Mouse (Mus musculus): Measurements from ENCODE around the gene Rxylt1. TPM values are rescaled to one million over a fixed set of nuclear protein-coding genes. Genes with fewer than 3 reads are reported as not detected.
A peak's percentile ranks its signal among the peaks of the same experiment; 100 is the strongest.

Gene Rxylt1
- polyA plus RNA-seq (2014; fragmentation: Nextera tagmentation; extraction: Ambion mirVana), result 36.2 and 40.9 TPM in 2 replicates

DNA sequence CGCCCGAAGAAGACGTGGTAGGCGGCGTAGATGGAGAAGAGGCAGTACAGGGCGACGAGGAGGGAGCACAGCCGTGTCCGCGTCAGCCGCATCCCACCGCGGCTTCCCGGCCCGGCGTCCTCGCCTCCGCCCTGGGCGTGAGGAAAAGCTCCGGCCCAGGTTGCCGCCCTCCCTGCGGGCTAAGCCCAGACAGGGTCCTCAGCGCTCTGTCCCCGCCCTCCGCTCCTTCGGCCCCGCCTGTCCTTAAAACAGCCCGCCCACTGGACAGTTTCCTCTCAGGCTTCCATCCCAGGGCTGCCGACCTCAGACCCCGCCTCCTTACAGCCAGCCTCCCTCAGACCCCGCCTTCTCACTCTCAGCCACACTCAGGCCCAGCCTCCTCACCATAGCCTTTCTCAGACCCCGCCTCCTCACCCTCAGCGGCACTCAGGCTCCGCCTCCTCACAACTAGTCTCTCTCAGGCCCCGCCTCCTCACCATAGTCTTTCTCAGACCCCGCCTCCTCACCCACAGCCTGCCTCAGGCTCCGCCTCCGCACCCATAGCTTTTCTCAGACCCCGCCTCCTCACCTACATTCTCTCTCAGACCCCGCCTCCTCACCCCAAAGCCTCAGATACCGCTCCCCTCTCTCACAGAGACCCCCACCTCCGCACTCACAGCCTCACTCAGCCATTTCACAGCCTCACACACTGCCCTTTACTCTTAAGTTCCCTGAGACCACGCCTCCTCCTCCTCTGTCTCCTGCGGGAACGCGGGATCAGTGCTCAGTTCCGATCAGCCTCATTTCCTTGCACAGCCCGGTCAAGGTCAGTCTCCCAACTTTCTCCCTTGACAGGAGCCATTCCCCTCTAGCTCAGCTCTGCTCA is at the start of gene Rxylt1:
TSS of gene Rxylt1 (minus strand) at position 392 of the 865 bp plus-strand sequence.
- no peaks in the 10 kb centered on the region for H3K4me1 ChIP-seq (replicated peaks; ENCODE audit: control insufficient read depth, insufficient read depth, low read length)
- no peaks in the 10 kb centered on the region for H3K9me3 ChIP-seq (ENCODE audit: control insufficient read depth, low read length)
- peak within 1 kb of the TSS; percentile 53 for H3K27ac ChIP-seq (ENCODE audit: low read depth, low read length)
- H3K36me3 ChIP-seq (ENCODE audit: control insufficient read depth, insufficient read depth, low read length), result no peaks in the 10 kb centered on the region
- peak within 1 kb of the TSS; percentile 83 for H3K9ac ChIP-seq (ENCODE audit: low read length)
- WGBS, result 2% methylated on average over 44 of the region's 48 CpGs
- H3K27me3 ChIP-seq (ENCODE audit: control insufficient read depth, insufficient read depth, low read length), result no peaks in the 10 kb centered on the region
- H3K4me2 ChIP-seq (ENCODE audit: low read depth, low read length, severe bottlenecking), result peak within 1 kb of the TSS; percentile 80
- peak within 1 kb of the TSS; percentile 69 for H3K4me3 ChIP-seq (ENCODE audit: low read depth, low read length)
- ATAC-seq (replicated peaks; ENCODE audit: low FRiP score) (peak; percentile 98), DNase-seq (ENCODE audit: low spot score) (peak; percentile 97)

DNA sequence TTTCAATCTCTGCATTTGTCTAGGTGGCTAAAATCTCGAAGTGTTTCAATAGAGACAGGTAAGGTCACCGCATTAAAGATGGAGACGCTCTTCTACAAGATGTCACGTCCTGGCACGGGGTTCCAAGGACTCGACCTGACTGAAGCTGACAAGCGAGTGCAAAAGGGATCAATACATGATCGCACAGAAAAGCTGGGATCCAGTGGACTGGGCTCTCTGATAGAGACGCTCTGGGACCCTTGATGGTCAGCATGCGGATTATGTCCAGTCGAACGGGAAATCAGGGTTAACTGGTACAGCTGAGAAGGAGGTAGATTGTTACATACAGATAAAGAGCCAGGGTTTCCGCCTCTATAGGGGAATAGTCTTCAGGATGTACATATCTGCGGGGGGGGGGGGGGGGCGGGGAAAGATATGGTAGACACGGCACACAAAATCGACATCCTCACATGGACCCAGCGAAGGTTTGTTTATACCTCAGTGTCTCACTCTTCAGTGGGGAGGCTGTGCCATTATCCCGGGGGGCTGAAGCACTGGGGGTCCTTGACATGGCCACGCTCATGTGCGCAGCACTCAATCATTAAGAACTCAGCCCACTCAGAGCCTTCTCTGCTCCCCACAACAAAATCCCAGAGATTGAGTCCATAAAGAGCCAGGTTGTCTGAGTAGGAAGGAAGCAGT is 24.3 kb upstream of the Rxylt1 start:
- 0 out of 2 replicates have a peak, but pooled peaks cover 6% of the 10 kb centered on the region for H3K4me1 ChIP-seq (replicated peaks; ENCODE audit: control insufficient read depth, insufficient read depth, low read length)
- H3K4me3 ChIP-seq (ENCODE audit: low read depth, low read length), result peak overlapping the region; percentile 17
- DNase-seq (ENCODE audit: low spot score), result no peak
- WGBS, result 69% methylated on average over 21 of the region's 21 CpGs
- H3K27ac ChIP-seq (ENCODE audit: low read depth, low read length), result no peak overlapping the region
- H3K9me3 ChIP-seq (ENCODE audit: control insufficient read depth, low read length), result no peaks in the 10 kb centered on the region
- H3K27me3 ChIP-seq (ENCODE audit: control insufficient read depth, insufficient read depth, low read length), result no peaks in the 10 kb centered on the region
- no peaks in the 10 kb centered on the region for H3K36me3 ChIP-seq (ENCODE audit: control insufficient read depth, insufficient read depth, low read length)
- ATAC-seq (replicated peaks; ENCODE audit: low FRiP score), result peak; percentile 55; the same call in 1 of the 2 replicates
- peak overlapping the region; percentile 39; the same call in 1 of the 2 replicates for H3K4me2 ChIP-seq (ENCODE audit: low read depth, low read length, severe bottlenecking)
- H3K9ac ChIP-seq (ENCODE audit: low read length), result no peak overlapping the region; the same call in 1 of the 2 replicates

DNA sequence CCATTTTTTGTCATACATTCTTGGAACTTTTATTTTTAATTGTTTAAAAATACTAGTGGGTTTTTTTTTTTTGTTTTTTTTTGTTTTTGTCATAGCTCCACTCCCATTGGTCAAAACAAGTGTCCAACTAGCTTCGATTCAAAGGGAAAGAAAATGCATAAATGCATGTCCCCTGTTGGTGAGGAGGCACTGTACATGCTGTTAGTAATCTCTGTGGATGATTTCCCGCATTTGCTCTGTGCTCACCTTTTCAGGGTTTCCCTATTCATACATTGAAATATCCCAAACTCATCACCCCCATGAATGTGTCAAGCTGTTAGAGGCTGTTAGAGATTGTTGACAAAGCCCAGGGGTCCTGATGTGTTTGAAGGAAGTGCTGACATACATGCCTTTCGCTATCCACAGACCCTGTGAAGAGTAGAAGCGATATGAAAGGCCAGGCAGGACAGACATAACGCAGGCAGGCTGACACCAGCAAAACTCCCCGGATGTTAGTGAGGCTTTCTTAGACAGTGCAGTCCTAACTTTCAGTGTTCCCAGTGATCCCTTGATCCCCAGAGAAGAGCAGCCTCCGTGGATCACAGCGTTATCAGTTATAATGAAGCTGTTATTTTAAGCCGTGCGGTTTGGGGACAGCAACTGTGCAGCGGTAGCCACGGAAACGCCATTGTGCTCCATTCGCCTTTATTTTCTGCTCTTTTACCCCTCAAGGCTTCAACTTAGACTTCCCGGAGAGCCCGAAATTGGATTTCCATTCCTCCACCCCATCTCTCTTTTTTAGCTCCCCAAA is 23.5 kb upstream of the Rxylt1 start:
- peak overlapping the region; percentile 39; the same call in 1 of the 2 replicates for H3K4me2 ChIP-seq (ENCODE audit: low read depth, low read length, severe bottlenecking)
- H3K27me3 ChIP-seq (ENCODE audit: control insufficient read depth, insufficient read depth, low read length), result no peaks in the 10 kb centered on the region
- no peaks in the 10 kb centered on the region for H3K36me3 ChIP-seq (ENCODE audit: control insufficient read depth, insufficient read depth, low read length)
- peak overlapping the region; percentile 17 for H3K4me3 ChIP-seq (ENCODE audit: low read depth, low read length)
- H3K9me3 ChIP-seq (ENCODE audit: control insufficient read depth, low read length), result no peaks in the 10 kb centered on the region
- 0 out of 2 replicates have a peak, but pooled peaks cover 6% of the 10 kb centered on the region for H3K4me1 ChIP-seq (replicated peaks; ENCODE audit: control insufficient read depth, insufficient read depth, low read length)
- H3K9ac ChIP-seq (ENCODE audit: low read length), result peak overlapping the region; percentile 32; the same call in 1 of the 2 replicates
- peak; percentile 47 for ATAC-seq (replicated peaks; ENCODE audit: low FRiP score)
- no peak overlapping the region for H3K27ac ChIP-seq (ENCODE audit: low read depth, low read length)
- 35% methylated on average over 16 of the region's 16 CpGs for WGBS
- no peak for DNase-seq (ENCODE audit: low spot score)

DNA sequence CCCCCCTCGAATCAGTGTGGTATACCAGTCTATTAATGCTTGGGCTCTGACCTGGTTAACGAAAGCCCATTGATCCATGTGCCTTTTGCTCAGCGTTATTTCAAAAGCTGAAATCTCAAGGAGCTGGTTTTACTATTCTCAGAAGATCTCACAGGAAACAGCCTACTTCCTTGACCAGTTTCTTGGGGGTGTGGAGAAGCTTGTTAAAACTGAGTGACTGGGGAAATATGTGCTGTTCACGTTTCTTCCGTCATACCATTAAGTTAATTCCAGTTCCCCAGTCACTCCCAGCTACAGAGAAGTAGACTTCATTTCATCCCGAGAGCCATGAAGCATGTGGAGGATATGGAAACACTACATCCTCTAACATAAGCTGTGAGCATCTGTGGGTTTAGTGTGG is 22.3 kb upstream of the Rxylt1 start:
- no peaks in the 10 kb centered on the region for H3K9me3 ChIP-seq (ENCODE audit: control insufficient read depth, low read length)
- no peak overlapping the region for H3K4me3 ChIP-seq (ENCODE audit: low read depth, low read length)
- H3K4me1 ChIP-seq (replicated peaks; ENCODE audit: control insufficient read depth, insufficient read depth, low read length), result 0 out of 2 replicates have a peak, but pooled peaks cover 6% of the 10 kb centered on the region
- no peaks in the 10 kb centered on the region for H3K36me3 ChIP-seq (ENCODE audit: control insufficient read depth, insufficient read depth, low read length)
- DNase-seq (ENCODE audit: low spot score) (no peak), ATAC-seq (replicated peaks; ENCODE audit: low FRiP score) (no peak)
- WGBS, result 72% methylated on average over 6 of the region's 6 CpGs
- H3K27ac ChIP-seq (ENCODE audit: low read depth, low read length), result no peak overlapping the region
- H3K9ac ChIP-seq (ENCODE audit: low read length), result no peak overlapping the region
- H3K4me2 ChIP-seq (ENCODE audit: low read depth, low read length, severe bottlenecking), result no peak overlapping the region
- H3K27me3 ChIP-seq (ENCODE audit: control insufficient read depth, insufficient read depth, low read length), result no peaks in the 10 kb centered on the region

DNA sequence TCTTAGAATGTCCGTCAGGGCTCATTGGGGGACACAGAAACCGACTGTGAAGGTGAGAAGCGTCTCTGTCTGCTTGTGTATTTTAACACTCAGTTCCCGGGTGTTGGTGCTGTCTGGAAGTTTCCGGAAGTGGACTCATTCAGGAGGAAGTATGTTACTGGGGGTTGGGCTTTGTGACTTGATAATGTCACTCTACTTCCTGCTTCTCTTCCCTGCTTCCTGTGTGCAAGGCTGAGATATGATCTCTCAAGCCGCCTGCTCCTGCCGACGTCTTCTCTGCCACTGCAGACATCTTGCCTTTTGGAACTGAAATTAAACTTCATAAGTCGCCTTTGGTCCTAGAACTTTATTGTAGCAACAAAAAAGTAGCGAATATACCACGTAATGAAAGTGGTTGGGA is 19.5 kb upstream of the Rxylt1 start:
- no peak for DNase-seq (ENCODE audit: low spot score)
- H3K9ac ChIP-seq (ENCODE audit: low read length), result no peak overlapping the region
- H3K9me3 ChIP-seq (ENCODE audit: control insufficient read depth, low read length), result no peaks in the 10 kb centered on the region
- H3K4me3 ChIP-seq (ENCODE audit: low read depth, low read length), result no peak overlapping the region
- 0 out of 2 replicates have a peak, but pooled peaks cover 6% of the 10 kb centered on the region for H3K4me1 ChIP-seq (replicated peaks; ENCODE audit: control insufficient read depth, insufficient read depth, low read length)
- no peak overlapping the region for H3K4me2 ChIP-seq (ENCODE audit: low read depth, low read length, severe bottlenecking)
- ATAC-seq (replicated peaks; ENCODE audit: low FRiP score), result no peak
- no peaks in the 10 kb centered on the region for H3K27me3 ChIP-seq (ENCODE audit: control insufficient read depth, insufficient read depth, low read length)
- WGBS, result 88% methylated on average over 11 of the region's 11 CpGs
- H3K36me3 ChIP-seq (ENCODE audit: control insufficient read depth, insufficient read depth, low read length), result no peaks in the 10 kb centered on the region
- no peak overlapping the region for H3K27ac ChIP-seq (ENCODE audit: low read depth, low read length)

DNA sequence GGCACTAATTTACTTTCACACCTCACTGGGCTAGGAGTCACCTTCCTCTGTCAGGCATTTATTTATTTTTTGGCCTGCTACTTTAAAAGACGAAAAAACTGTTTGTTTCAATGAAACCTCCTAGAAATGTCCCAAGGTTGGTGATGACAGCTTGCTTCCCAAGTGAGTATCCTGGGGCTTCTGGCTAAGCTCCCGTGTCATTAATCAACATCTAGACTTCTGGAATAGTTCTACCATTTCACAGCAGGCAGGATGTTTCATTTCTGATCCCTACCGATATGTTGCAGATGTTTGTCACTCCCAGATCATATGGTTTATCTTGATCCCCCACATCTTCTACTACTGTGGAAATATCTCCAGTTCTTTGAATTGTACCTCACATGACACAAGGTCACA is 9.5 kb upstream of the Rxylt1 start:
- no peaks in the 10 kb centered on the region for H3K4me1 ChIP-seq (replicated peaks; ENCODE audit: control insufficient read depth, insufficient read depth, low read length)
- H3K9me3 ChIP-seq (ENCODE audit: control insufficient read depth, low read length), result no peaks in the 10 kb centered on the region
- ATAC-seq (replicated peaks; ENCODE audit: low FRiP score) (no peak), DNase-seq (ENCODE audit: low spot score) (no peak)
- H3K36me3 ChIP-seq (ENCODE audit: control insufficient read depth, insufficient read depth, low read length), result no peaks in the 10 kb centered on the region
- no peaks in the 10 kb centered on the region for H3K27me3 ChIP-seq (ENCODE audit: control insufficient read depth, insufficient read depth, low read length)
- H3K9ac ChIP-seq (ENCODE audit: low read length), result no peak overlapping the region
- no peak overlapping the region for H3K27ac ChIP-seq (ENCODE audit: low read depth, low read length)
- H3K4me2 ChIP-seq (ENCODE audit: low read depth, low read length, severe bottlenecking), result no peak overlapping the region
- H3K4me3 ChIP-seq (ENCODE audit: low read depth, low read length), result no peak overlapping the region
- 83% methylated on average over 3 of the region's 3 CpGs for WGBS

DNA sequence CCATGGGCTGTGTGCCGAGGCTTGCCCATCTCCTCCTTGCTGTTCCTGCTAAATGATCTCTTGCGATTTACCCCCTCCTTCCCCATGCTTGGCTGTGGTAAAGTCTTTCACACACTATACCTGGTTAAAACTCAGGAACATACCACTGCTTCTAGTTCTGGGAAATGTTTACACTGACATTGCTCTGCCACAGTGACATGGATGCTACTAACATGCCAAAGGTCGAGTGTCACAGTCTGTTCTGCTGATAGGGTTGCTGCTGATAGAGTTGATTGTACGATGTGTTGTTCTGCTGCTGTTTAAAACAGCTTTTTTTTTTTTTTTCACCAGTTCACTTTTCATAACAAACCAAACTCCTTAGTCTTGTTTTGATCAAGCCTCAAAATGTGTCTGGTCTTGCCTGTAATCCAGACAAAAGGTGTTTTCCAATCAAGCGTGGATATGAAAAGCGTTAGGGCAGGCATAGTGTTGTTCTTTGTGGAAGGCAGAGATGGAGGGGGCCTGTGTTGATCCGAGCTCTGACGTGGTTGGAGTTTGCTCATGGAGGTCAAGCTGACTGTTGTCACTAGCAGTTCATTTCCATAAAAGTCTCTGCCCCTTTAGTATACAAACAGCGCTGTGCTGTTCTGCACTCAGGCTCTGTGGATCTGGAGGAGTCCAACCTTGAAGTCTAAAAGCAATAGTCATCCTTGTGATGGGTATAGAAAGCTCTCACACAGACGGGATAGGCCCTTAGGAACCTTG is 8.9 kb upstream of the Rxylt1 start:
- no peaks in the 10 kb centered on the region for H3K4me1 ChIP-seq (replicated peaks; ENCODE audit: control insufficient read depth, insufficient read depth, low read length)
- no peaks in the 10 kb centered on the region for H3K36me3 ChIP-seq (ENCODE audit: control insufficient read depth, insufficient read depth, low read length)
- H3K27me3 ChIP-seq (ENCODE audit: control insufficient read depth, insufficient read depth, low read length), result no peaks in the 10 kb centered on the region
- no peak overlapping the region for H3K27ac ChIP-seq (ENCODE audit: low read depth, low read length)
- H3K4me3 ChIP-seq (ENCODE audit: low read depth, low read length), result no peak overlapping the region
- no peaks in the 10 kb centered on the region for H3K9me3 ChIP-seq (ENCODE audit: control insufficient read depth, low read length)
- ATAC-seq (replicated peaks; ENCODE audit: low FRiP score) (peak; percentile 33; the same call in 1 of the 2 replicates), DNase-seq (ENCODE audit: low spot score) (no peak)
- no peak overlapping the region for H3K4me2 ChIP-seq (ENCODE audit: low read depth, low read length, severe bottlenecking)
- WGBS, result 67% methylated on average over 10 of the region's 10 CpGs
- no peak overlapping the region for H3K9ac ChIP-seq (ENCODE audit: low read length)
